Mouse (Mus musculus): ENCODE measurements around the gene Gm4131. TPM values are rescaled to one million over a fixed set of nuclear protein-coding genes. Genes with fewer than 3 reads are reported as not detected.

Gm4131 gene
- total RNA-seq, 2 experiments from 2014 or later, result not detected

GRCm38 (mm10) chr14:62446385-62447213 is 120.1 kb downstream of the Gm4131 start:
- TF ChIP-seq CTCF (conservative IDR thresholded peaks at IDR 0.05), result no peak
- DNase-seq (ENCODE audit: low spot score in 2 of 2), result no peak
- H3K27ac ChIP-seq, result no peak overlapping the region
- H3K4me3 ChIP-seq, result no peak overlapping the region

DNA sequence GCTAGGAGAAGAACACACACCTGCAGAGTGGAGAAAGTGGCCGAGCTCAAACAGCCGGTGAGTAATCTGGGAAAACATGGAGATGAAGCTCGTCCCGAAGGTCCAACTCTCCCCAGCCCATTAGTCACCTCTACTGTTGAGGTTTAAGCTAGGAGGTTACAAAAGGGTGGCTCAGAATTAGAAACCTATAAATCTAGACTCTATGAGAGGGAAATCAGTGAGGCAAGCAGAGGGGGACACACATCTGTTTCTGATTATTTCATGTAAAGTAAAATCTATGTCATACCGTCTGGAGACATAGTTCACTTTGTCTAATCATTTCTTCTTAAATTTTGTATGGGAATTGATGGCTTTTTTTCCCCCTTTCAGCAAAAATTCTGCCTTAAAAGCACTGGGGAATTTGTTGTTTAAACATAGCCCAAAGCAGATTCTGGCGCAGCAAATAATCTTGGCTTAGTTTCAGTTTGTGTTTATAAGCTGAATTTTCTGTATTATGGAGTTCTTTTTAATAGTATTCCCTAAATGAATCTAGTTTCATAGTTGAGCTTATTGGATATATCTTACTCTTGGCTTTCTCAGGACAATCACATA is 122.8 kb downstream of the Gm4131 start:
- no peak overlapping the region for H3K4me3 ChIP-seq
- no peak for DNase-seq (ENCODE audit: low spot score in 2 of 2)
- H3K27ac ChIP-seq, result no peak overlapping the region
- TF ChIP-seq CTCF (conservative IDR thresholded peaks at IDR 0.05), result no peak

GRCm38 (mm10) chr14:62442971-62443370 is 123.8 kb downstream of the Gm4131 start:
- H3K4me3 ChIP-seq, result no peak overlapping the region
- DNase-seq (ENCODE audit: low spot score in 2 of 2), result no peak
- no peak overlapping the region for H3K27ac ChIP-seq
- TF ChIP-seq CTCF (conservative IDR thresholded peaks at IDR 0.05), result no peak

- DNase-seq (ENCODE audit: low spot score in 2 of 2), result no peak
- H3K27ac ChIP-seq, result no peak overlapping the region
- H3K4me3 ChIP-seq, result no peak overlapping the region
- TF ChIP-seq CTCF (conservative IDR thresholded peaks at IDR 0.05), result no peak
Observed at GRCm38 (mm10) chr14:62440036-62440435, 126.7 kb downstream of the Gm4131 start.

- TF ChIP-seq CTCF (conservative IDR thresholded peaks at IDR 0.05), result no peak
- H3K4me3 ChIP-seq, result no peak overlapping the region
- no peak overlapping the region for H3K27ac ChIP-seq
- DNase-seq (ENCODE audit: low spot score in 2 of 2), result no peak
Observed at GRCm38 (mm10) chr14:62438236-62438635, 128.5 kb downstream of the Gm4131 start.

GRCm38 (mm10) chr14:62437806-62438205 is 128.9 kb downstream of the Gm4131 start:
- no peak overlapping the region for H3K27ac ChIP-seq
- H3K4me3 ChIP-seq, result no peak overlapping the region
- TF ChIP-seq CTCF (conservative IDR thresholded peaks at IDR 0.05), result no peak
- no peak for DNase-seq (ENCODE audit: low spot score in 2 of 2)

GRCm38 (mm10) chr14:62425277-62425691 is 141.4 kb downstream of the Gm4131 start:
- TF ChIP-seq CTCF (conservative IDR thresholded peaks at IDR 0.05), result no peak
- no peak overlapping the region for H3K27ac ChIP-seq

DNA sequence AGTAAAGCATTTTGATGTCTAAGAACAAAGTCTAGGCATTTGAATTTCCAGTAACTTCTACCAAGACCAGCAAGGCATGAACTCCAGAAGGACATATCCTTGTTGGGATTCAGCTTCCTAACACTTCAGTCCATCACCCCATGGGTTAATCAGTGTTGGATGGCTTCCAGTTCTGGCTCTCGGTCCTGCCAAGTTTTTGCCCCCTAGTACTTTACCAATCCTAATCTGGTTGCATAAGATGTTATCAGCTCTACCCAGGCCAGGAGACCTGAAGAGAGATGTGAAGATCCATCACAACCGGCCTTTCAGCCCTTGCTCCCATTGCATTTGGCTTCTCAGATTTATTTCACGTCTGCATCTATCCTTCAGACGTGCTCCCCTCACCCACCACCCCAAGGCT is 144.5 kb downstream of the Gm4131 start:
- DNase-seq (ENCODE audit: low spot score in 2 of 2), result no peak
- H3K27ac ChIP-seq, result no peak overlapping the region
- H3K4me3 ChIP-seq, result no peak overlapping the region
- TF ChIP-seq CTCF (conservative IDR thresholded peaks at IDR 0.05), result no peak

More at GRCm38 (mm10) chr14:62425277-62425691, 141.4 kb downstream of the Gm4131 start:
- no peak for DNase-seq (ENCODE audit: low spot score in 2 of 2)
- no peak overlapping the region for H3K4me3 ChIP-seq

DNA sequence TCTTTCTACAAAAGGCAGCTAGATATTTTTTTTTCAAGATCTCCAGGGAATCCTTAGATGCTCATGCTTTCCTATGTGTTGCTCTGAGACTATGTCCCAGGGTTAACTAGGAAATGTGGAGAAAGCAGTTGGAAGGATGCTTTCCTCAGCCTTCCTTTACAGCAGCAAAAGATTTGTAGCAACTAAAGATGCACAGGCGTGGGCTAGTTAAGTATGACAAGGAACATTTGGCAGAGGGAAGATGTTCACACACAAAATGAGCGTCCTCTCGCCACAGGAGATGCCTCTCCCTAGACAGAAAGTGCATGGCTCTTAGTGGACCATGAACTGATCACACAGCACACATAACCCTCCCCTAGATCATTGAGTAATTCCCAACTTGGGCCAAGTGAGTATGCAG is 149.2 kb downstream of the Gm4131 start:
- H3K27ac ChIP-seq, result no peak overlapping the region
- no peak for TF ChIP-seq CTCF (conservative IDR thresholded peaks at IDR 0.05)
- no peak overlapping the region for H3K4me3 ChIP-seq
- peak in 1 of 2 experiments; percentile 10 for DNase-seq (ENCODE audit: low spot score in 2 of 2)

- TF ChIP-seq CTCF (conservative IDR thresholded peaks at IDR 0.05), result no peak
- H3K27ac ChIP-seq, result peak overlapping the region; percentile 51; the same call in 1 of the 2 replicates
- peak; percentile 20 to 50 for DNase-seq (ENCODE audit: low spot score in 2 of 2)
- H3K4me3 ChIP-seq, result no peak overlapping the region
Observed at GRCm38 (mm10) chr14:62416742-62417134, 150.0 kb downstream of the Gm4131 start.

DNA sequence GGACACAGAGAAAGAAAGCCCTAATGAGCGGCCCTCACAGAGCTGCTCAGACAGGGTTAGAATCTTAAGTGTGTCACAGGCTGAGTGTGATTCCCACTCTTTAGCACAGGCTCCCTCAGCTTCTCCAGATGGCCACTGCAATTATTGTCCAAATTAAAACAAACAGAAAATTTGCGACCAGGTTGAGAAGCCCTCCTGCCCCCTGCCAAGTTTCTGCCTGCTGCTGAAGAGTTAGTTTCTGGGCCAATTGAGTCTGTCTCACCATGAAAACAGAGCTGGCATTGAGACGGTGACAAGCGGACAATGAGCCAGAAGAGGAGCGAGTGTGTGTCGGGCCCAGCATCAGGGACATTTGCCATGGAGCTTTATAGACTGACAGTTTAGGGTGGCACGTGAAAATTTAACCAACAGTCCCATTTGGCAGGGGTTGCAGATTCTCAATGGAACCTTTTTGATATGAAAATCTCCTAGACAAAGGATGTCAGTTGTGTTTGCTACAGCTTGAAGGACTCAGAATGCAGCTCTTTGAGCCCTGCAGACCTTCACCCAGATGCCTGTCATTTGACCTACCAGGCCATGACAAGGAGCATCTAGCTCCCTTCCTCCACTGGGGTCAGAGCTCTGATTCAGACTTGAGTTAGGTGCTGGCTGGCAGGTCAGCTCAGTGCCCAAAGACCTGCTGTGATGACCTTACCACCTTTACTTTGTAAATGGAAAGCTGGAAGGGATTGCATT is 150.5 kb downstream of the Gm4131 start:
- DNase-seq (ENCODE audit: low spot score in 2 of 2), result peak in 1 of 2 experiments; percentile 13
- no peak for TF ChIP-seq CTCF (conservative IDR thresholded peaks at IDR 0.05)
- Histone ChIP-seq H3K4me3 (no peak overlapping the region), H3K27ac (peak overlapping the region; percentile 51; the same call in 1 of the 2 replicates)

Other genes starting within 250 kb of the Gm4131 start
- under 1 TPM in 1 of 2 experiments, not detected in 1; 0.37 TPM for gene Gucy1b2, start 110.6 kb downstream of the Gm4131 start, total RNA-seq (2021)
- gene Fam124a, start 11.2 kb downstream of the Gm4131 start, total RNA-seq (2021), result 10 to 100 TPM; 11.5 to 13.1 TPM
- gene Serpine3, start 96.7 kb upstream of the Gm4131 start, total RNA-seq (2021), result not detected
- 10 to 100 TPM; 46.0 to 50.3 TPM for gene Ints6, start 194.2 kb upstream of the Gm4131 start, total RNA-seq (2021)